In the genomic region with DNA sequence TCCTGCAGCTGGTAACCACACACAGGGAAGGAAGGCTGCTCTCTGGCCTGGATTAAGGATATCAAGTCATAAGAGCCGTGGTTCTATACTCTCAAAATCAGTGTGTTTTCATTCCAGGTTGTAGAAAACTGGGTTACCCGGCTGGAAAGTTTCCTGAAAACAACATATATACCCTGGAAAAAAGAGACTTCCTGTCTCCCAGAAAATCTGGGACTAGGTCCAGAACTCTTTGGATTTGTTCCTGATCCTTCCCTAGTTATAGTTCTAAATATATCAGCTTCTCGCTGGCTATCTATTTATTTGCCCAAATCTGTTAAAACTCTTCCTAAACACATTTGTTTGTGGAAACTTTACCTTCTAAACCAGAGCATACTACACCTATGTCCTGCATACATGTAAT, we compare ENCODE assay signal across 22 mouse cellular contexts.
DNase-seq lines count a peak whose midpoint lies in the region; ATAC-seq lines count a peak whose summit lies in the region.
"Had no signal": no experiment of that assay in that cellular context is flagged by ENCODE, and none has a peak within 500 bp of the region (broad histone marks: within the 10 kb centered on the region; RNA-seq: fewer than 3 reads in every experiment).

No protein-coding gene starts in this region.

- H3K9me3 ChIP-seq in embryonic facial prominence, embryonic 14.5 days (ENCODE audit: control insufficient read depth, low read length), result no peaks in the 10 kb centered on the region
- no peaks in the 10 kb centered on the region for H3K9me3 ChIP-seq in embryonic facial prominence, embryonic 10.5 days
- H3K9me3 ChIP-seq in kidney, embryonic 14.5 days (ENCODE audit: control insufficient read depth, low read length), result no peaks in the 10 kb centered on the region
- H3K9me3 ChIP-seq: hindbrain, embryonic 12.5 days; limb, embryonic 12.5 days; liver, embryonic 13.5 days; neural tube, embryonic 12.5 days; stomach, embryonic 15.5 days had no signal

- ATAC-seq in embryonic facial prominence, embryonic 14.5 days (ENCODE audit: low read depth), result no peak
- no peak for ATAC-seq in kidney, embryonic 14.5 days (ENCODE audit: low FRiP score, low TSS enrichment)

- no peaks in the 10 kb centered on the region for H3K36me3 ChIP-seq in embryonic facial prominence, embryonic 14.5 days (ENCODE audit: control insufficient read depth, insufficient read depth, low read length)
- H3K36me3 ChIP-seq in embryonic facial prominence, embryonic 10.5 days (replicated peaks), result no peaks in the 10 kb centered on the region
- H3K36me3 ChIP-seq in kidney, embryonic 14.5 days (ENCODE audit: control insufficient read depth, insufficient read depth, low read length), result no peaks in the 10 kb centered on the region
- H3K36me3 ChIP-seq: hindbrain, embryonic 12.5 days; limb, embryonic 12.5 days; liver, embryonic 13.5 days; neural tube, embryonic 12.5 days; stomach, embryonic 15.5 days had no signal

- H3K4me2 ChIP-seq in embryonic facial prominence, embryonic 14.5 days (ENCODE audit: low read depth, low read length), result no peak overlapping the region
- H3K4me2 ChIP-seq in kidney, embryonic 14.5 days (replicated peaks; ENCODE audit: low read depth, low read length), result no peak overlapping the region
- H3K4me2 ChIP-seq: hindbrain, embryonic 12.5 days; limb, embryonic 12.5 days; liver, embryonic 13.5 days; neural tube, embryonic 12.5 days; stomach, embryonic 15.5 days had no signal

- 51% methylated on average over 3 of the region's 3 CpGs for WGBS in embryonic facial prominence, embryonic 14.5 days
- WGBS in embryonic facial prominence, embryonic 10.5 days, result 88% methylated on average over 3 of the region's 3 CpGs
- WGBS in kidney, embryonic 14.5 days, result 75% methylated on average over 3 of the region's 3 CpGs

- no peak overlapping the region for H3K4me3 ChIP-seq in embryonic facial prominence, embryonic 14.5 days (ENCODE audit: low read depth, low read length)
- H3K4me3 ChIP-seq in embryonic facial prominence, embryonic 10.5 days, result no peak overlapping the region
- H3K4me3 ChIP-seq in kidney, embryonic 14.5 days (ENCODE audit: low read length), result no peak overlapping the region
- H3K4me3 ChIP-seq: hindbrain, embryonic 12.5 days; limb, embryonic 12.5 days; liver, embryonic 13.5 days; neural tube, embryonic 12.5 days; stomach, embryonic 15.5 days had no signal

- no peak overlapping the region for H3K9ac ChIP-seq in embryonic facial prominence, embryonic 14.5 days (ENCODE audit: low read depth, low read length)
- no peak overlapping the region for H3K9ac ChIP-seq in kidney, embryonic 14.5 days (ENCODE audit: low read depth, low read length)
- H3K9ac ChIP-seq: hindbrain, embryonic 12.5 days; limb, embryonic 12.5 days; liver, embryonic 13.5 days; neural tube, embryonic 12.5 days; stomach, embryonic 15.5 days had no signal

- H3K4me1 ChIP-seq in embryonic facial prominence, embryonic 14.5 days (ENCODE audit: control insufficient read depth, insufficient read depth, low read length), result no peaks in the 10 kb centered on the region
- no peaks in the 10 kb centered on the region for H3K4me1 ChIP-seq in embryonic facial prominence, embryonic 10.5 days
- no peaks in the 10 kb centered on the region for H3K4me1 ChIP-seq in kidney, embryonic 14.5 days (ENCODE audit: control insufficient read depth, insufficient read depth, low read length)
- H3K4me1 ChIP-seq: hindbrain, embryonic 12.5 days; limb, embryonic 12.5 days; liver, embryonic 13.5 days; neural tube, embryonic 12.5 days; stomach, embryonic 15.5 days had no signal

- no peak overlapping the region for H3K27ac ChIP-seq in embryonic facial prominence, embryonic 14.5 days (replicated peaks; ENCODE audit: low read depth, low read length)
- H3K27ac ChIP-seq in embryonic facial prominence, embryonic 10.5 days (replicated peaks), result no peak overlapping the region
- H3K27ac ChIP-seq in kidney, embryonic 14.5 days (ENCODE audit: low read depth, low read length), result no peak overlapping the region
- H3K27ac ChIP-seq: hindbrain, embryonic 12.5 days; limb, embryonic 12.5 days; liver, embryonic 13.5 days; neural tube, embryonic 12.5 days; stomach, embryonic 15.5 days had no signal

- H3K27me3 ChIP-seq in embryonic facial prominence, embryonic 14.5 days (replicated peaks; ENCODE audit: control insufficient read depth, insufficient read depth, low read length), result no peaks in the 10 kb centered on the region
- no peaks in the 10 kb centered on the region for H3K27me3 ChIP-seq in embryonic facial prominence, embryonic 10.5 days (replicated peaks; ENCODE audit: low read depth, poor library complexity, severe bottlenecking)
- no peaks in the 10 kb centered on the region for H3K27me3 ChIP-seq in kidney, embryonic 14.5 days (ENCODE audit: control insufficient read depth, insufficient read depth, low read length)
- H3K27me3 ChIP-seq: hindbrain, embryonic 12.5 days; limb, embryonic 12.5 days; liver, embryonic 13.5 days; neural tube, embryonic 12.5 days; stomach, embryonic 15.5 days had no signal

- DNase-seq in embryonic facial prominence, embryonic 14.5 days (ENCODE audit: low spot score), result peak; percentile 54
- no peak for DNase-seq in embryonic facial prominence, embryonic 10.5 days (ENCODE audit: low spot score)
- peak; percentile 25 for DNase-seq in layer of hippocampus, adult 9-10 months (ENCODE audit: low spot score)
- no peak for DNase-seq in layer of hippocampus, postnatal 36 days
- peak; percentile 23 for DNase-seq in adipocyte (ENCODE audit: low spot score)
- DNase-seq in cerebellum, postnatal 14 days, result peak; percentile 43 to 59
- DNase-seq: adrenal gland, adult 8-10 months; gastrocnemius, postnatal 25 days; heart, adult 18-20 months; kidney, adult 11 months; kidney, postnatal 4 days; liver, embryonic 13.5 days; lung, adult 2 months; lung, postnatal 36 days; midbrain, embryonic 14.5 days; thymus, adult 18-20 months; thymus, postnatal 36 days had no signal

Comparison
In these comparisons a context has a peak if more than half of its experiments do, and no peak if none do; other contexts are left out.
1. DNase-seq: peak in embryonic facial prominence, embryonic 14.5 days (single experiment), layer of hippocampus, adult 9-10 months (single experiment), adipocyte (single experiment) and cerebellum, postnatal 14 days (2 of 2); none in embryonic facial prominence, embryonic 10.5 days (single experiment) and layer of hippocampus, postnatal 36 days (0 of 2).